Mouse (Mus musculus): ENCODE measurements around the gene Rtp2. TPM values are rescaled to one million over a fixed set of nuclear protein-coding genes. Genes with fewer than 3 reads are reported as not detected.
A peak's percentile ranks its signal among the peaks of the same experiment; 100 is the strongest.

The Rtp2 gene
- not detected for total RNA-seq (2021)

DNA sequence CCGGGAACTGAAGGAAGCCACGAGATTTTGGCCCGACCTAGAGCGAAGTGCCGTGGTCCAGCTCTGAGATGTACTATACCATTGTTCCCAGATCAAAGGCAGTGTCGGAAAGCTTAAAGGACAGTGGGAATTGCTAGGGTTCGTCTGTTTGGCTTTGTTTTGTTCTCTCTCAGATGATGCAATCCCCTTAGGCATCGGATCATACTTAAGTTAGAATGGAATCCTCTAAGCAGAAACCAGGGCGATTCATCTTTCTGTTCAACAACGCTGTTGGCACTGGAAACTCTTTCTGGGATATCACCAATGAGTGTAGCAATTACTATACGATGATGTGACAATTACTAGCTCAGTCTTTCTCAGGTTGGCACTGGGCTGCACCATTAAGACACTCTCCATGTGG lies at the start of gene Rtp2:
Gene Rtp2, minus strand, starts transcription at position 101 of the 400 bp plus-strand sequence.
- intact Hi-C loops (cut with DNase I), result no loop called here
- no peak for DNase-seq

DNA sequence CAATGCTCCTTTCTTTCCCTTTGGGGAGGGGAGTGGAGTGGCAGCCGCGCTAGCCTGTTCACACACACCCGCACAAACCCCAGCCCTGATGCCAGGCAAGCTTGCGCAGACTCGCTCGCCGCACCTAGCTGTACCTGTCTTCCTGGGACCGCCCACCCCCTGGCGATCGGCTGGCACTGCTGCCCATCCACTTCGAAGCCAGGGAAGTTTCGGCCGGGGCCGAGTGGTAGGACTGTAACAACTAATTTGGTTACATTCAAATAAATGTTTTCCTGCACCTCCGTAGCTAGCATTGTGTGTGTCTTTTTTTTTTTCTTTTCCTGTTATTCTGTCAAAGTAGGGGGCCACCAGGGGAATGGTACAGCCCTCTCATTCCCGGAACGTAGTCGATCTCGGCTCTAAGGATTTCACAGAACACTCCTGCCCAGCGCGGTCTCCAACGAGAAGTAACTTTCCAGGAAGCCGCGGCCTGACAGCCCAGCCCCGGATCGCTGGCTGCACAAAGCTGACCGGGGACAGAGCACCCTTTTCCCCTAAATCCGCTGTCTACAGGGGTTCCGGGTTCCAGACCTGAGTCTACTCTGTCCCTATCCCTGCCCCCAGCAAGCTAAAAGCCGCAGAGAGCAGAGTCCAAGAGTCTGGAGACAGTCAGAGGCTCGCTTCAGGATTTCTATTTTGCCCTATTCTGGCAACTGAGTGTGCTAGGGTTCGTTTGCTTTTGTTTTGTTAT lies 49.0 kb upstream of the Rtp2 start:
- DNase-seq, result peak; percentile 57
- intact Hi-C loops (cut with DNase I), result loop anchor here (5.0 to 10.0 kb wide), 3 partner anchors 644 to 901 kb away; no protein-coding TSS in a partner anchor

DNA sequence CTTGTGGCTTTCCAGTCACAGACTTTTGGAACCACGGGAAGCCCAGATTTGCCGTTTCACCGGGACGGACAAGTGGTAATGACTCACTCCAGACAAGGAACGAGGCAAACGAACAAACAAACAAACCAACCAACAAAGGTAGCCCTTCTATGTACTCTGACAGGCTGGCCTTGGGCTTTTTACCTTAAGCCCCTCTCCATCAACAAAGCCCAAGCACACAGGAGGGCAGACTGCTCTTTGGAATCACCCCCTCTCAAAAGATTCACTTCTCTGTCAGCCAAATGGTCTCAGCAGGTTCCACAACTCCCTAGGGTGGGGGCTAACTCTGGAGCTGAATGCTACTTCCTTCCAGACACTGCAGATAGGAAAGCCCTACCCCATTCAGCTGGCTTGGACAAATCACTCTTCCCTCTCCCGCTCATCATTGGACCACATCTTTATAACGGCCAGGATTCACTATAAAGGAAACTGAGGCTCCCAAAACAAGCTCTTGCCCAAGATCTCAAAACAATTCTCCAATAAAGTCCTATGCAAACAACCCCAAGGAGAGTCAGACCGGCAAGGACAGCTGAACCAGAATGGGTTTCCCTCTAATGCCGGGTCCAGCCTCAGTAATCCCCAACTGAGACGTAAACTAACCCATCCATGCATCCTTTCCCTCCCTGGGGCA lies 48.1 kb upstream of the Rtp2 start:
- DNase-seq, result peak in 1 of 2 experiments; percentile 19
- intact Hi-C loops (cut with DNase I), result loop anchor here (5.0 to 10.0 kb wide), 3 partner anchors 644 to 902 kb away; no protein-coding TSS in a partner anchor

DNA sequence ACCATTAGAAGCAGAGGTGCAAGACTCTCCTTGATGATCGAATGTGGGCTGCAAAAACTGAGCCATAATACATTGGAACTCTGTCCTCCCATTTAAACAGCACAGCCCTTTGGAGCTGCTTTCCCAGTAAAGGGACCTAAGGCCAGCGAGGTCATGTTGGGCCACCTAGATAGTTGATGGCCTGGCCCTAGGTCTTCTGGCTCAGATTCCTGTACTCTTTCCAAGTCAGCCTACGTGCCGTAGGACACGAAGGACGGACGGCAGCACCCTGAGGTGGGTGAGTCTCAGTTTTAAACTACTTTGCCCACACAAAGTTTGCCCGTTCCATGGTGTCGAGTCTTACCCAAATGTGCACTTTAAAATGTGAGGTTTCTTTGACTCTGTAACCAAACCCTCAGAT lies 47.3 kb upstream of the Rtp2 start:
- intact Hi-C loops (cut with DNase I), result no loop called here

DNA sequence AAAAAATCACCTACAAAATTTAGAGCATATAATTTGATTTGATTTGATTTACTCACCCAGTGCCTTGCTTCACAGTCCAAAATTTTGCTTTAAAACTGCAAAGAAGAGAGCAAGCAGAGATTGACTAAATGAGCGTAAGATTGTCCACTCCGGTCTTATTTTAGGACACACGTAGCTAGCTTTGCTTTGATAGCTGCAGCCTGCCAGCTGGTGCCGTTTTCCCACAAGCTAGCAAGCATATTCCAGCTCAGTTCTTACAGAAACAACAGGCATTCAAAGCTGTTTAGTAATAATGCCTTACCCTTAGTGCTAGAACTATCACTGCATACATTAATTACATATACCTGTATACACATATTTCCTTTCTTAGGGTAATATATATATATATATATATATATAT lies 46.3 kb upstream of the Rtp2 start:
- intact Hi-C loops (cut with DNase I), result no loop called here
- DNase-seq, result no peak

More for the DNA sequence above, 47.3 kb upstream of the Rtp2 start:
- DNase-seq, result peak; percentile 64 to 75

- DNase-seq, result no peak
- intact Hi-C loops (cut with DNase I), result no loop called here
These were observed 45.5 kb upstream of the Rtp2 start for GRCm38 (mm10) chr16:23977732-23978131.

DNA sequence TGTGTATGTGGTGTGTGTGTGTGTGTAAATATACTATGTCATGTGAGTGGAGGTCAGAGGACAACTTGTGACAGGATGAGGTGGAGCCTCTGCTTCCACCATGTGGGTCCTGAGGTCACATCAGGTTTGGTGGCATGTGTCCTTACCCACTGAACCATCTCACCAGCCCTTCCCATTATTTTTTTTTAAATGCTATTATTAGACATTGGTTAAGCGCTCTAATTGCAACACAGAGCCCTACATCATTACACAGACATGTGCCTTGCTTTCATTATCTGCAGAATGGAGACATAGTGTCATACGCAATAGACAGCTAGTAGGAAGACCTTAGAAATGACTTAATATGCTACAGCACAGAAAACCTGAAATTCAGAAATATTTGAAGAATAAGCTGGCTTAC lies 44.0 kb upstream of the Rtp2 start:
- intact Hi-C loops (cut with DNase I), result no loop called here
- DNase-seq, result no peak

GRCm38 (mm10) chr16:23973635-23974367 lies 41.6 kb upstream of the Rtp2 start:
- no peak for DNase-seq
- intact Hi-C loops (cut with DNase I), result no loop called here

GRCm38 (mm10) chr16:23972901-23973300 lies 40.7 kb upstream of the Rtp2 start:
- intact Hi-C loops (cut with DNase I), result no loop called here
- no peak for DNase-seq

GRCm38 (mm10) chr16:23972126-23972740 lies 40.0 kb upstream of the Rtp2 start:
- intact Hi-C loops (cut with DNase I), result no loop called here
- DNase-seq, result no peak

DNA sequence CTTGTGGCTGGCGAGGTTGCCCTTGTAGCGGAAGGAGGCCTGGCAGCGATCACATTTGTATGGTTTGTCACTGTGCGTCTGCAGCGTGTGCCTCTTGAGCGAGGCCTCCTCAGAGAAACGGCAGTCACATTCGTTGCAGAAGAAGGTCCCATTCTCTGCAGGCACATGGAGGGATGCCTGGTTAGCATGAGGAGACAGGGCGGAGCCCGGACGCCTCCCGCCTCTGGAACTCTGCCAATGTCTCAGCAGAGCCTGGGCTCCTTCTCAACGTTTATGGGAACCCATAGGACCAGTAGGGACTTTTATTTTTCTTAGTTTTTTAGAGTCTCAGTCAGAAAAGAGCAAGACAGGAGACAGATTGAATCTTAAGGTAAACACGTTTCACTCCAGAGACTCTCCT lies 37.7 kb upstream of the Rtp2 start:
- peak in 1 of 2 experiments; percentile 35 for DNase-seq
- intact Hi-C loops (cut with DNase I), result no loop called here

GRCm38 (mm10) chr16:23968888-23969287 lies 36.7 kb upstream of the Rtp2 start:
- intact Hi-C loops (cut with DNase I), result no loop called here
- DNase-seq, result no peak

DNA sequence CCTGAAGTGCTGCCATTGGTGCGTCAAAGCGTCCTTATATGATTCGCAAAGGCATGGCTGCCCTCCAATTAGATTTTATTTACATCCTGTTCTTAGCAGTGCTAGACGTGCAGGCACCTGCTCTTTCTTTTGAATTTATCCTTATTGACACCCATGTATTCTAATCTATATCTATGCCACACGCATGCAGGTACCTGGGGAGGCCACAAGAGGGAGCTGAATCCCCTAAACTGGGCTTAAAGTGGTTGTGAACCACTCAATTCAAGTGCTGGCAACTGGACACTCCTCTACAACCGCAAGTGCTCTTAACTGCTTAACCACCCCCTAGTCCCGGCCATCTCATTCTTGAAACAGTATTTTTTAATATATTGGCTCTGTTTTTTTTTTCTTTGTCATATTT lies 35.1 kb upstream of the Rtp2 start:
- DNase-seq, result no peak
- intact Hi-C loops (cut with DNase I), result no loop called here

- no peak for DNase-seq
- intact Hi-C loops (cut with DNase I), result no loop called here
These were observed 33.9 kb upstream of the Rtp2 start for GRCm38 (mm10) chr16:23966066-23966465.

- DNase-seq, result no peak
- intact Hi-C loops (cut with DNase I), result loop anchor here (5.0 kb wide), 2 partner anchors 1297 to 1387 kb away; no protein-coding TSS in a partner anchor
These were observed 32.6 kb upstream of the Rtp2 start for GRCm38 (mm10) chr16:23964706-23965367.

DNA sequence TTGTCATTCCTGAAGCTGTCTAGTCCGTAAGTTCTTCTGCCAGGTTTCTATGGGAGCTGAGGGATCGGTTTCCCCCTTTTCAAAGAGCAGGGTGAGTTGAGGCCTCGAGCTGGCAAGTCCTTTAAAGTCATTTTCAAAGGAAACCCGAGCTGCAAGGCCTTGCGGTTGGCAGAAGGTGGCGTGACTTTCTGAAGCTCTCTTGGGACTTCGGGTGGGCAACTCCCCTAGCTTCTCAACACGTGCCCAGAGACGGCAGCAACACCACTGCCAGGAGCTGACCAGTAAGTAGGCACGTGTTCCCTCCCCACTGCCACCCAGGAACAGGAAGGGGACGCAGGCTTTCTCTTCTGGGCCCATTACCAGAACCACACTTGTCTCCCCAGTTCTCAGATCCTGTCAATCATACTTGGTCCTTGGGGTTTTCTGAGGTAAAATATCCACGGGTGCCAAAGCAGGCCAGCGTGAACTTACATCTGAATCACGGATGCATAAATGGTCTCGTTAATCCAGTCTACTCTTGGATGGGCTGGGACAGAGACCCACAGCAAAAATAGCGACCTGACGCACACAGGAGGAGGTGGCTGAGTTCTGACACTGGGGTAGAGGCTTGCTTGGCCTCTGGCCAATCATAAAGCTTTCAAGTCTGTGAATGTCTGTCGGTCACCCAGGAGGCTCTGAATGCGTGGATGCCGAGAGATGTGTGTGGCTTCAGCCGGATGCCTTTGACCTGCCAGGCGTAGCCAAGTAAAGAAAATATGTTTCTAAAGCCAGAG lies 31.9 kb upstream of the Rtp2 start:
- intact Hi-C loops (cut with DNase I), result loop anchor here (5.0 kb wide), 2 partner anchors 1298 to 1388 kb away; no protein-coding TSS in a partner anchor
- DNase-seq, result no peak

DNA sequence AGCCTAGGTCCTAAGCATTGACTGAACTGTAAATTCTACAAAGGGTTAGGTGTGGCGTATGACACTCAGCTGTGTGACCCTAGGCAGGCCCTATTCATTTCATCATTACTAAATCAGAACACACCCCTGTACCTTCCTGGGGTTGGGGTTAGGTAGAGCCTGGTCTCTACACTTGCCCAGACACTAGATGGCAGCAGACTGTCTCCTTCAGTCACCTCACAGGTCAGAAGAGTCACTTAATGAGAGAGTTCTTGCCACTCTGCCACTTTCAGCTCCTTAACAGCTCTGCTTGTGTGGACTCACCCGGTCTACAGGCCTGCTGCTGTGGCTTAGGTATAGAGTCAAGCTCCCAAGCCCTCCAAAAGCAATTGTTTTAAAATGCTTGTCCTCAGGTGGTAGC lies 30.2 kb upstream of the Rtp2 start:
- intact Hi-C loops (cut with DNase I), result loop anchor here (5.0 kb wide), 2 partner anchors 1300 to 1390 kb away; no protein-coding TSS in a partner anchor
- peak; percentile 36 to 45 for DNase-seq

DNA sequence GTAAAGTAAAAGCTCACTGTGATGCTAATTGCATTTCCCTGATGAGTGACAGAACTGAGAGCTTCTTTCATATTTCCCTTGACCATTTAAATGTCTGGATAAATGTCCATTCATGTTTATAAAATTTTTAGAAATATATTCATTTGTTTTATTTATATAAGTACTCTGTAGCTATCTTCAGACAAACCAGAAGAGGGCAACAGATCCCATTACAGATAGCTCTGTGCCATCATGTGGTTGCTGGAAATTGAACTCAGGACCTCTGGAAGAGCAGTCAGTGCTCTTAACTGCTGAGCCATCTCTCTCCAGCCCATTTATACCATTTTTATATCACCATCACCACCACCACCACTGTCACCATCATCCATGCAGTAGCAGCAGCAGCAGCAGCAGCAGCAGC lies 26.7 kb upstream of the Rtp2 start:
- intact Hi-C loops (cut with DNase I), result no loop called here
- no peak for DNase-seq

DNA sequence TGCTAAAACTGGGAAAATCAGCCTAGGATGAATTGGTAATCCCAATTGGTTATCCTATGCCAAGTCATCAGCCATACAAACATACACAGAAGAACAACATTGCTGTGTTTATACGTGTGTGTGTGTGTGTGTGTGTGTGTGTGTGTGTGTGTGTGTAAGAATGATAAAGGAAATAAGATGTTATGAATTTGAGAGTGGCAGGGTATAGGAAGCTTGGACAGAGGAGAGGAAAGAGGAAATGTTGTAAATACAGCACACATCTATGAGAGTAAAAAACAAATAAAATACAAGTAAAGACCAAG lies 21.7 kb upstream of the Rtp2 start:
- intact Hi-C loops (cut with DNase I), result loop anchor here (1.0 to 2.0 kb wide), 3 partner anchors 55 to 501 kb away; no protein-coding TSS in a partner anchor
- DNase-seq, result no peak

Measured in heart, postnatal 10 days (tissue).